Mouse (Mus musculus) myocyte (in vitro differentiated cells): ENCODE measurements around the gene Slc25a45.

Source experiments
- E2F4 ChIP-seq: IDR thresholded peaks from one replicate; pipeline ENCODE4 v1.6.1; 2011; ENCODE audit warnings: mild to moderate bottlenecking, control low read depth, moderate library complexity; ENCODE audit not compliant: insufficient read depth
- MAX ChIP-seq: IDR thresholded peaks from one replicate; pipeline ENCODE4 v1.6.1; 2011; ENCODE audit warnings: low read depth, mild to moderate bottlenecking, control low read depth
- MYOG ChIP-seq, 3 experiments: IDR thresholded peaks; one replicate each; pipeline ENCODE4 v1.6.1; 2011; ENCODE audit warnings: control low read depth in 2 of 3, low read depth in 2 of 3, mild to moderate bottlenecking in 2 of 3; ENCODE audit not compliant: insufficient read length in 2 of 3, control insufficient read depth in 1 of 3, insufficient read depth in 1 of 3
- POLR2A ChIP-seq: IDR thresholded peaks from one replicate; pipeline ENCODE4 v1.6.1; 2011; ENCODE audit warnings: low read depth, mild to moderate bottlenecking, control low read depth, moderate library complexity; ENCODE audit not compliant: insufficient read length
- POLR2AphosphoS2 ChIP-seq: IDR thresholded peaks from one replicate; pipeline ENCODE4 v1.6.1; 2011; ENCODE audit warnings: low read depth, control low read depth; ENCODE audit not compliant: insufficient read length

- TF ChIP-seq POLR2A (no peak), MAX (no peak), MYOG (IDR thresholded peaks at IDR 0.05; ENCODE audit: control insufficient read depth in 1 of 3, insufficient read depth in 1 of 3, insufficient read length in 2 of 3, low read depth in 2 of 3) (no peak), E2F4 (no peak), POLR2AphosphoS2 (no peak)
Observed at GRCm38 (mm10) chr19:5878916-5879315, 1.3 kb downstream of the Slc25a45 start.
